Mouse (Mus musculus): ENCODE results near the gene Pp2d1.

- TF ChIP-seq GATA1 (IDR thresholded peaks at IDR 0.05; ENCODE audit: low read length) (peak; percentile 40), TAL1 (IDR thresholded peaks at IDR 0.05; ENCODE audit: low read length) (peak; percentile 41; the same call in 1 of the 3 replicates)
Measured at GRCm38 (mm10) chr17:53554813-53555212, 15.6 kb upstream of the Pp2d1 start.
